Mouse (Mus musculus): Measurements from ENCODE around the gene Morc3.

Morc3 gene

DNA sequence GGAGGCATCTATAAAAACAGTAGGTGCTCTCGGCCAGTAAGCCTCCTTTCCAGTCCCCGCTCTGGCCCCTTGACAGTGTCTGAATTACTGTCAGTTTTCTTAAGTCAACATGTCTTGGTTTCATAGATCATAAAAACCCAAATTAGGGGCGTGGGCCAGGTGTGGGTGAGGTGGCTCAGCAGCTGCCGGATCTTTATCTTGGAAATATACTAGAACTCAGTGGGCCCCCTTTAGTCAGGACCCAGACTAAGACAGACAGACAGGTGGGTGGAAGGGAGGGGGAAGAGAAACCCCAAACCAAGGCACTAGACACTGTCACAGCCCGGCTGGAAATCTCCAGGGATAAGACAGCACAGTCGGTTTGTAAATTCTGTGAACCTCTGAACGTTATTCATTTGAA, 91.9 kb downstream of the Morc3 start:
- DNase-seq: no peak
